ENCODE assay signal across 11 mouse cellular contexts in the genomic region with DNA sequence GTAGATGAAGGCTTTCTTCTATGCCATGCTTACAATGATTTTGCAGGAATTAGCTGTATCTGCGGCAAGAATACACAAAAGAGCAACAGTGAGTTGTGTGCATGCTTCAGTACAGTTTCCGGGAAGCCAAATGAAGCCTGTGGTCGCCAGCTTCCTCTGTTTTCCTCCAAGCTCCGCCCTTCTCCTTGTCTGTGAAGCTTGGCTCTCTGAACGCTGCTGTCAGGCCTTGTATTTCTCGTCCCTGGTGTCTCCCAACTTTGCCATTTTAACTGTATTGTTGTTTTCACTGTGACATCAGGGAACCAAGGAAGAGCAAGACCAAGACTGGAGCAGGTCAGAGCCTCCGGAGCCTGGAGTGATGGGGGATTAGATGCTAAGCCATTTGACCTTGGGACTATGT.
DNase-seq lines count a peak whose midpoint lies in the region; ATAC-seq and TF ChIP-seq lines count a peak whose summit lies in the region.
"Had no signal": no experiment of that assay in that cellular context is flagged by ENCODE, and none has a peak within 500 bp of the region (broad histone marks: within the 10 kb centered on the region; RNA-seq: fewer than 3 reads in every experiment).

No protein-coding gene starts in this region.

- WGBS in spleen, adult 2 months: 12% methylated on average over 7 of the region's 7 CpGs

- peak overlapping the region; percentile 87 for H3K27ac ChIP-seq in spleen, adult 2 months (ENCODE audit: insufficient read depth, low read length)
- H3K27ac ChIP-seq: intestine, embryonic 15.5 days; liver, embryonic 15.5 days had no signal

- peak overlapping the region; percentile 59 for H3K4me3 ChIP-seq in spleen, adult 2 months (ENCODE audit: extremely low read depth, insufficient read depth, insufficient read length)
- H3K4me3 ChIP-seq: intestine, embryonic 15.5 days; liver, embryonic 15.5 days had no signal

- DNase-seq in spleen, adult 2 months (ENCODE audit: low read depth in 1 of 2, low spot score in 2 of 2): peak in 1 of 2 experiments; percentile 63
- no peak for DNase-seq in spleen, postnatal 14 days (ENCODE audit: low spot score in 2 of 2)
- DNase-seq in naive thymus-derived CD4-positive, alpha-beta T cell, adult 2 months (ENCODE audit: low read depth): peak; percentile 83
- DNase-seq in left cerebral cortex, adult 9 months (ENCODE audit: low spot score in 2 of 2): no peak
- DNase-seq in ovary, postnatal 10 days (ENCODE audit: low spot score): no peak
- DNase-seq: embryo, embryonic 11 days had no signal

- H3K27me3 ChIP-seq in spleen, adult 2 months (ENCODE audit: control insufficient read depth, insufficient read depth, low read length): no peaks in the 10 kb centered on the region
- H3K27me3 ChIP-seq: intestine, embryonic 15.5 days had no signal

- ATAC-seq in granulocyte monocyte progenitor cell, adult 5-6 weeks (replicated peaks; ENCODE audit: poor library complexity, severe bottlenecking): peak; percentile 56
- no peak for ATAC-seq in erythroid progenitor cell, adult 5-6 weeks (replicated peaks; ENCODE audit: low FRiP score, poor library complexity, severe bottlenecking)
- ATAC-seq: intestine, embryonic 15.5 days had no signal

- peak; percentile 17; the same call in 1 of the 2 replicates for TF ChIP-seq POLR2A in spleen, adult 2 months (IDR thresholded peaks at IDR 0.05; ENCODE audit: low read depth, low read length)

- peaks cover 10% of the 10 kb centered on the region; the same call in 1 of the 2 replicates for H3K4me1 ChIP-seq in spleen, adult 2 months (ENCODE audit: control insufficient read depth, insufficient read depth, insufficient read length)
- H3K4me1 ChIP-seq: intestine, embryonic 15.5 days had no signal

- TF ChIP-seq CTCF in spleen, adult 2 months (IDR thresholded peaks at IDR 0.05; ENCODE audit: extremely low read depth, insufficient read depth, insufficient read length, insufficient replicate concordance): no peak

- no peaks in the 10 kb centered on the region for H3K36me3 ChIP-seq in spleen, adult 2 months (ENCODE audit: control insufficient read depth, insufficient read depth, low read length)
- H3K36me3 ChIP-seq: G1E; intestine, embryonic 15.5 days; liver, embryonic 15.5 days had no signal
